Mouse (Mus musculus) bone marrow macrophage, adult 2 months (primary cell): ENCODE data around the gene Rnase13.

Experiments used
- CTCF ChIP-seq: IDR thresholded peaks from 2 replicates; pipeline ENCODE4 v1.5.1; 2012; ENCODE audit warnings: low read depth, mild to moderate bottlenecking, low read length, moderate library complexity
- POLR2A ChIP-seq: IDR thresholded peaks from 2 replicates; pipeline ENCODE4 v1.6.1; 2012; ENCODE audit warnings: mild to moderate bottlenecking, low read depth, low read length, borderline replicate concordance

DNA sequence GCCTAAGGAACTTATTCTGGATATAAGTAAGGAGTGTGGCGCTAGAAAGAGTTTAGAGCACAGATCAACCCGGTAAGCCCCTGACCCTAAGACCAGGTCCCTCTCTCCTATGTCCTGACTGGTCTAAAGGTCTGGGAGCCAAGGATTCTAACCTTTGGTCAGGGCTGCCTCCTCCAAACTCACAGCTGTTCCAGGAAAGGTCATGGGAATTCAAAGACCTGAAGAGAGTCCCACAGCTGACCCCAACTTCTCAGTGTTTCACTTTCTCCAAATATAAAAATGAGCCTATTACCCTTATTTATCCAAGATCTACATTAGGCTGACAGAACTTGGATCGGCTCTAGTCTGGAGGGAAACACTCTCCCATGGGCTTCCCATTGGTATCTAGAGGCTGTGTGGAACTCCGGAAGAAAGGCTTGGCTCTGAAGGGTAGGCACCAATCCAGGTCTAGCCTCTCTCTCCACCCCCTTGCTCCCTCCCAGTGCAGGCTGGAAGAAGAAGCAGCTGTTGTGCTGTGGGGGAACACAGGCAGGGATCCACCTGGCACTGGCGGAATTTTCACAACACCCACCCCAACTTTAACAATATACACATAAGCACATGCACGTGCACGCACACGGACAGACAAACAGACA is 6.9 kb upstream of the Rnase13 start:
- TF ChIP-seq CTCF (no peak), POLR2A (no peak)
